Mouse (Mus musculus) heart, embryonic 14.5 days (tissue): ENCODE measurements around the gene Mecom. TPM values are rescaled to one million over a fixed set of nuclear protein-coding genes. Genes with fewer than 3 reads are reported as not detected.

Source experiments
- ATAC-seq: fragments of 200-750 bp; cut with Nextera tagmentation; 2 replicates; pipeline ENCODE4 v1.8.0; 2017; ENCODE audit warnings: low read depth, moderate TSS enrichment; ENCODE audit not compliant: insufficient number of reproducible peaks, insufficient read depth, low FRiP score
- H3K27ac ChIP-seq, 2 experiments: fragments of 200-500 bp in 1 of 2; fragments of 300-500 bp in 1 of 2; sonication (generic) in 1 of 2; replicated peaks in 1 of 2; 2 replicates each; pipeline ENCODE4 v1.5.1; 2012 to 2014; ENCODE audit warnings: low read depth in 2 of 2, low read length in 2 of 2, control low read depth in 1 of 2, mild to moderate bottlenecking in 1 of 2, mixed read lengths in 1 of 2; ENCODE audit not compliant: control insufficient read depth in 1 of 2, insufficient read depth in 1 of 2
- H3K27me3 ChIP-seq: fragments of 300-500 bp; sonication (generic); 2 replicates; pipeline ENCODE4 v1.6.1; 2014; ENCODE audit warnings: mild to moderate bottlenecking, low read length, control low read depth; ENCODE audit not compliant: control insufficient read depth, insufficient read depth
- H3K36me3 ChIP-seq: fragments of 300-500 bp; sonication (generic); 2 replicates; pipeline ENCODE4 v1.6.1; 2014; ENCODE audit warnings: mild to moderate bottlenecking, control low read depth, low read length, mixed read lengths; ENCODE audit not compliant: control insufficient read depth, insufficient read depth
- H3K4me1 ChIP-seq, 2 experiments: fragments of 200-500 bp in 1 of 2; fragments of 300-500 bp in 1 of 2; sonication (generic) in 1 of 2; 2 replicates each; pipeline ENCODE4 v1.6.1; 2012 to 2014; ENCODE audit warnings: low read length in 2 of 2, control low read depth in 1 of 2, mixed read lengths in 1 of 2; ENCODE audit not compliant: control insufficient read depth in 2 of 2, insufficient read depth in 2 of 2
- H3K4me2 ChIP-seq: fragments of 300-500 bp; sonication (generic); 2 replicates; pipeline ENCODE4 v1.6.1; 2014; ENCODE audit warnings: mild to moderate bottlenecking, low read length
- H3K4me3 ChIP-seq, 2 experiments: fragments of 200-500 bp in 1 of 2; fragments of 300-500 bp in 1 of 2; sonication (generic) in 1 of 2; 2 replicates each; pipeline ENCODE4 v1.5.1; 2012 to 2014; ENCODE audit warnings: low read length in 2 of 2, mild to moderate bottlenecking in 2 of 2, control low read depth in 1 of 2, low read depth in 1 of 2, moderate library complexity in 1 of 2; ENCODE audit not compliant: control insufficient read depth in 1 of 2, insufficient read depth in 1 of 2
- H3K9ac ChIP-seq: fragments of 300-500 bp; sonication (generic); 2 replicates; pipeline ENCODE4 v1.6.1; 2014; ENCODE audit warnings: mild to moderate bottlenecking, low read length
- H3K9me3 ChIP-seq: fragments of 300-500 bp; sonication (generic); 2 replicates; pipeline ENCODE4 v1.6.1; 2016; ENCODE audit warnings: low read length, control low read depth; ENCODE audit not compliant: control insufficient read depth
- WGBS: fragments of 180-500 bp; shearing (Covaris S2); extraction: QIAGEN DNeasy Blood & Tissue Kit; methylation state at CpG from one replicate; pipeline ENCODE4 v1.1.7; 2014; 5-methylcytosine and 5-hydroxymethylcytosine counted together
- polyA plus RNA-seq: library from polyadenylated mRNA; unstranded; fragments of >200 nt; fragmentation: Nextera tagmentation; extraction: Ambion mirVana; gene quantifications from 2 replicates; pipeline ENCODE4 v1.2.1, GENCODE M21; 2014

Mecom gene
- polyA plus RNA-seq, 1 experiment from 2014 or later: 23.0 TPM

- H3K9ac ChIP-seq: no peak overlapping the region
- ATAC-seq: no peak
- no peaks in the 10 kb centered on the region for H3K9me3 ChIP-seq
- no peak overlapping the region for H3K4me2 ChIP-seq
- 79% methylated on average over 6 of the region's 6 CpGs for WGBS
- H3K4me3 ChIP-seq: no peak overlapping the region
- H3K27me3 ChIP-seq: no peaks in the 10 kb centered on the region
- no peaks in the 10 kb centered on the region for H3K36me3 ChIP-seq
- H3K27ac ChIP-seq: no peak overlapping the region
- no peaks in the 10 kb centered on the region for H3K4me1 ChIP-seq
Measured at GRCm38 (mm10) chr3:30453046-30453445, 94.8 kb downstream of the Mecom start.

- Histone ChIP-seq H3K9me3 (no peaks in the 10 kb centered on the region), H3K9ac (no peak overlapping the region), H3K27ac (no peak overlapping the region), H3K27me3 (no peaks in the 10 kb centered on the region), H3K4me2 (no peak overlapping the region), H3K4me3 (no peak overlapping the region), H3K4me1 (no peaks in the 10 kb centered on the region), H3K36me3 (no peaks in the 10 kb centered on the region)
- no peak for ATAC-seq
- WGBS: 73% methylated on average over 7 of the region's 7 CpGs
Measured at GRCm38 (mm10) chr3:30452511-30452910, 95.3 kb downstream of the Mecom start.

- Histone ChIP-seq H3K4me3 (no peak overlapping the region), H3K27ac (no peak overlapping the region), H3K4me1 (no peaks in the 10 kb centered on the region), H3K9me3 (no peaks in the 10 kb centered on the region), H3K9ac (no peak overlapping the region), H3K4me2 (no peak overlapping the region), H3K36me3 (no peaks in the 10 kb centered on the region), H3K27me3 (no peaks in the 10 kb centered on the region)
- no peak for ATAC-seq
- 69% methylated on average over 10 of the region's 10 CpGs for WGBS
Measured at GRCm38 (mm10) chr3:30450206-30450965, 97.4 kb downstream of the Mecom start.

GRCm38 (mm10) chr3:30448624-30449023, 99.2 kb downstream of the Mecom start:
- no peak overlapping the region for H3K4me3 ChIP-seq
- no peaks in the 10 kb centered on the region for H3K4me1 ChIP-seq
- no peak overlapping the region for H3K9ac ChIP-seq
- H3K36me3 ChIP-seq: no peaks in the 10 kb centered on the region
- 82% methylated on average over 1 of the region's 1 CpGs for WGBS
- no peak overlapping the region for H3K4me2 ChIP-seq
- H3K27me3 ChIP-seq: no peaks in the 10 kb centered on the region
- no peak for ATAC-seq
- no peaks in the 10 kb centered on the region for H3K9me3 ChIP-seq
- H3K27ac ChIP-seq: no peak overlapping the region

GRCm38 (mm10) chr3:30445970-30446442, 101.8 kb downstream of the Mecom start:
- no peak overlapping the region for H3K9ac ChIP-seq
- no peak for ATAC-seq
- H3K27me3 ChIP-seq: no peaks in the 10 kb centered on the region
- no peaks in the 10 kb centered on the region for H3K4me1 ChIP-seq
- H3K36me3 ChIP-seq: no peaks in the 10 kb centered on the region
- 88% methylated on average over 6 of the region's 6 CpGs for WGBS
- no peaks in the 10 kb centered on the region for H3K9me3 ChIP-seq
- H3K4me2 ChIP-seq: no peak overlapping the region
- no peak overlapping the region for H3K4me3 ChIP-seq
- H3K27ac ChIP-seq: no peak overlapping the region

GRCm38 (mm10) chr3:30445247-30445969, 102.4 kb downstream of the Mecom start:
- no peak overlapping the region for H3K9ac ChIP-seq
- WGBS: 88% methylated on average over 4 of the region's 4 CpGs
- no peak overlapping the region for H3K4me3 ChIP-seq
- no peaks in the 10 kb centered on the region for H3K27me3 ChIP-seq
- no peaks in the 10 kb centered on the region for H3K36me3 ChIP-seq
- no peaks in the 10 kb centered on the region for H3K4me1 ChIP-seq
- no peak overlapping the region for H3K4me2 ChIP-seq
- H3K27ac ChIP-seq: no peak overlapping the region
- no peaks in the 10 kb centered on the region for H3K9me3 ChIP-seq
- ATAC-seq: no peak

- peaks cover 0 to 3% of the 10 kb centered on the region in 2 experiments; a peak in 1 of 4 replicates for H3K4me1 ChIP-seq
- no peaks in the 10 kb centered on the region for H3K36me3 ChIP-seq
- H3K27ac ChIP-seq: no peak overlapping the region
- no peak overlapping the region for H3K4me3 ChIP-seq
- H3K27me3 ChIP-seq: no peaks in the 10 kb centered on the region
- H3K4me2 ChIP-seq: no peak overlapping the region
- H3K9me3 ChIP-seq: no peaks in the 10 kb centered on the region
- no peak for ATAC-seq
- no peak overlapping the region for H3K9ac ChIP-seq
Measured at GRCm38 (mm10) chr3:30441646-30442045, 106.2 kb downstream of the Mecom start.
